Mouse (Mus musculus) midbrain, postnatal 0 days (tissue): ENCODE data around the gene Hes3. TPM values are rescaled to one million over a fixed set of nuclear protein-coding genes. Genes with fewer than 3 reads are reported as not detected.
A peak's percentile ranks its signal among the peaks of the same experiment; 100 is the strongest.

Experiments used
- ATAC-seq: fragments of 200-750 bp; cut with Nextera tagmentation; 2 replicates; pipeline ENCODE4 v1.8.0; 2017; ENCODE audit warnings: moderate number of reproducible peaks, mild to moderate bottlenecking, moderate TSS enrichment, moderate library complexity; ENCODE audit not compliant: low FRiP score
- DNase-seq: peaks from one replicate; pipeline ENCODE4 v3.0.0-alpha.2; 2015; ENCODE audit warnings: low spot score
- H3K27ac ChIP-seq: fragments of 300-500 bp; sonication (generic); 2 replicates; pipeline ENCODE4 v1.5.1; 2014; ENCODE audit warnings: low read depth, mild to moderate bottlenecking, low read length, mixed read lengths
- H3K27me3 ChIP-seq: fragments of 300-500 bp; sonication (generic); 2 replicates; pipeline ENCODE4 v1.6.1; 2014; ENCODE audit warnings: low read length, control low read depth, mixed read lengths; ENCODE audit not compliant: insufficient read depth
- H3K36me3 ChIP-seq: fragments of 300-500 bp; sonication (generic); 2 replicates; pipeline ENCODE4 v1.6.1; 2014; ENCODE audit warnings: low read length, control low read depth, mixed read lengths; ENCODE audit not compliant: insufficient read depth
- H3K4me1 ChIP-seq: fragments of 300-500 bp; sonication (generic); 2 replicates; pipeline ENCODE4 v1.6.1; 2014; ENCODE audit warnings: mild to moderate bottlenecking, control low read depth, antibody characterized with exemption, low read length, mixed read lengths; ENCODE audit not compliant: insufficient read depth
- H3K4me2 ChIP-seq: fragments of 300-500 bp; sonication (generic); 2 replicates; pipeline ENCODE4 v1.6.1; 2014; ENCODE audit warnings: low read depth, mild to moderate bottlenecking, low read length, mixed read lengths; ENCODE audit not compliant: poor library complexity, severe bottlenecking
- H3K4me3 ChIP-seq: fragments of 300-500 bp; sonication (generic); 2 replicates; pipeline ENCODE4 v1.5.1; 2014; ENCODE audit warnings: low read depth, mild to moderate bottlenecking, low read length, moderate library complexity
- H3K9ac ChIP-seq: fragments of 300-500 bp; sonication (generic); replicated peaks from 2 replicates; pipeline ENCODE4 v1.6.1; 2014; ENCODE audit warnings: mild to moderate bottlenecking, low read length, moderate library complexity, mixed read lengths; ENCODE audit not compliant: poor library complexity, severe bottlenecking
- H3K9me3 ChIP-seq: fragments of 300-500 bp; sonication (generic); 2 replicates; pipeline ENCODE4 v1.6.1; 2016; ENCODE audit warnings: low read length, control low read depth
- CTCF ChIP-seq: IDR thresholded peaks from 2 replicates; pipeline ENCODE4 v1.5.1; 2016; ENCODE audit warnings: antibody characterized with exemption, mild to moderate bottlenecking
- WGBS: fragments of 180-500 bp; shearing (Covaris S2); extraction: QIAGEN DNeasy Blood & Tissue Kit; methylation state at CpG from one replicate; pipeline ENCODE4 v1.1.7; 2014; 5-methylcytosine and 5-hydroxymethylcytosine counted together
- polyA plus RNA-seq: library from polyadenylated mRNA; unstranded; fragments of >200 nt; fragmentation: Nextera tagmentation; extraction: Ambion mirVana; gene quantifications from 2 replicates; pipeline ENCODE4 v1.2.1, GENCODE M21; 2015
- total RNA-seq: library from RNA; depleted of rRNA; stranded (reverse); fragments of >200 nt; gene quantifications from 2 replicates; pipeline ENCODE4 v1.2.3, GENCODE M21; 2014

Gene Hes3
- total and polyA plus RNA-seq, 2 experiments from 2014 or later, result 0.19 TPM; not detected in 1

GRCm38 (mm10) chr4:152324641-152325562 lies 33.4 kb upstream of the Hes3 start:
- DNase-seq (no peak), ATAC-seq (peak; percentile 3; the same call in 1 of the 2 replicates)
- Histone ChIP-seq H3K9me3 (no peaks in the 10 kb centered on the region), H3K4me3 (peak overlapping the region; percentile 98; the same call in 1 of the 2 replicates), H3K9ac (no peak overlapping the region), H3K36me3 (peaks cover 12% of the 10 kb centered on the region), H3K27me3 (no peaks in the 10 kb centered on the region), H3K4me1 (peaks cover 4% of the 10 kb centered on the region), H3K27ac (no peak overlapping the region), H3K4me2 (peak overlapping the region; percentile 36)
- WGBS, result 54% methylated on average over 16 of the region's 16 CpGs
- TF ChIP-seq CTCF, result no peak

DNA sequence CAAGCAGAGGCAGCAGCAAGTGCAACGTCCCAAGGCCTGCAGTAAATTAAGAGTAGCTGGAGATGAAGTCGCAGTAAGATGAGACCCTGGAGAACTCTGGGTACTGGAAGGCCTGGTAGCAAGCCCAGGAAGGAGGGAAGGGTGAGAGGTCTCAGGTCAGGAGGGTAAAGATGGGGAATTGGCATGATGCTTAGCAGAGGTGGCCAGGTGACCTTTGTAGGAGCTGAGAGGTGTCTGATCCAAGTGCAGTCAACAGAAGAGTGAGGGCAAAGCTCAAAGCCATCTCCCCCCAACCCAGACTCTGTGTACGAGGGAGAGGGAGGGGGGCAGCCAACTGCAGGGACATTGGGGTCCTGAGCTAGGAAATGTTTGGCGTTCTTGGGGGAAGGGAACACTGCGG lies 30.0 kb upstream of the Hes3 start:
- Histone ChIP-seq H3K36me3 (no peaks in the 10 kb centered on the region), H3K4me3 (no peak overlapping the region), H3K4me1 (no peaks in the 10 kb centered on the region), H3K9me3 (no peaks in the 10 kb centered on the region), H3K4me2 (no peak overlapping the region), H3K9ac (no peak overlapping the region), H3K27ac (no peak overlapping the region), H3K27me3 (peaks cover 18% of the 10 kb centered on the region)
- no peak for ATAC-seq
- DNase-seq, result no peak
- 51% methylated on average over 5 of the region's 5 CpGs for WGBS
- no peak for TF ChIP-seq CTCF

- WGBS, result 5% methylated on average over 26 of the region's 26 CpGs
- Histone ChIP-seq H3K36me3 (no peaks in the 10 kb centered on the region), H3K4me1 (no peaks in the 10 kb centered on the region), H3K9ac (0 out of 2 replicates have a peak within 1 kb of the TSS, but pooled peaks have one; percentile 0), H3K4me2 (peak within 1 kb of the TSS; percentile 30; the same call in 1 of the 2 replicates), H3K4me3 (no peak within 1 kb of the TSS), H3K27ac (no peak within 1 kb of the TSS), H3K27me3 (peaks cover 44% of the 10 kb centered on the region), H3K9me3 (no peaks in the 10 kb centered on the region)
- peak; percentile 67 for TF ChIP-seq CTCF
- no peak for DNase-seq
- no peak for ATAC-seq
These were observed 27.2 kb upstream of the Hes3 start, which contains the start of gene Rnf207 for GRCm38 (mm10) chr4:152318517-152319234. Rnf207 (minus strand) TSS chr4:152318993.

DNA sequence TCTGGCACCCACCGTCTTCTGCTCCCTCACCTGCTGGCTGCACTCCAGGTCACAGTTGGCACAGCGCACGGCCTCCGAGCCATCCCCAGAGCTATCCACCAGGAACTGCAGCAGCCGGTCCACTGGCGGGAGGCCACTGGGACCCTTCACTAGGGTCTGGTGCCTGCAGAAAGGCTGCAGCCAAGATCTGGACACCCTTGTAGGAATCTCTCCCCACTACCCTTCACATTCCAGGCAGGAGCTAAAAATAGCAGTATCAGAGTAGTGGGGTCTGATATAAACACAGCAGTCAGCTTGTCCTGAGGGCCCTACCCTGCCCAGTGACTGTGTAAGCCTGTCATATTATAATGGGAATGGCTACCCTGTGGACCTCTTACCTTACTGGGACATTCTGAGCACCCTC lies 26.2 kb upstream of the Hes3 start:
- Histone ChIP-seq H3K9me3 (no peaks in the 10 kb centered on the region), H3K4me2 (no peak overlapping the region), H3K4me1 (peaks cover 6% of the 10 kb centered on the region; the same call in 1 of the 2 replicates), H3K9ac (no peak overlapping the region), H3K4me3 (no peak overlapping the region), H3K27me3 (peaks cover 51% of the 10 kb centered on the region), H3K27ac (no peak overlapping the region), H3K36me3 (no peaks in the 10 kb centered on the region)
- no peak for ATAC-seq
- TF ChIP-seq CTCF, result no peak
- DNase-seq, result no peak
- WGBS, result 83% methylated on average over 6 of the region's 6 CpGs

GRCm38 (mm10) chr4:152315498-152316213 lies 24.2 kb upstream of the Hes3 start:
- H3K9me3 ChIP-seq, result no peaks in the 10 kb centered on the region
- H3K4me3 ChIP-seq, result peak overlapping the region; percentile 34
- peak overlapping the region; percentile 57 for H3K4me2 ChIP-seq
- no peak overlapping the region for H3K9ac ChIP-seq
- ATAC-seq (no peak), DNase-seq (no peak)
- WGBS, result under 1% methylated on average over 43 of the region's 43 CpGs
- TF ChIP-seq CTCF, result no peak
- H3K27me3 ChIP-seq, result peaks cover 70% of the 10 kb centered on the region
- no peaks in the 10 kb centered on the region for H3K36me3 ChIP-seq
- H3K27ac ChIP-seq, result no peak overlapping the region
- H3K4me1 ChIP-seq, result peaks cover 6% of the 10 kb centered on the region; the same call in 1 of the 2 replicates
